Mouse (Mus musculus) gastrocnemius, adult 8-10 months (tissue): Measurements from ENCODE around the gene Olfr101. TPM values are rescaled to one million over a fixed set of nuclear protein-coding genes. Genes with fewer than 3 reads are reported as not detected.

ENCODE experiments used
- DNase-seq, 2 experiments: peaks; one replicate each; pipeline ENCODE4 v3.0.0; 2022; ENCODE audit warnings: low spot score in 2 of 2
- total RNA-seq, 4 experiments: library from RNA; stranded (reverse); gene quantifications; 2 replicates each; pipeline ENCODE4 v1.2.4; 2022

The Olfr101 gene
- total RNA-seq: not detected

GRCm38 (mm10) chr17:37304213-37304612, at the start of gene Olfr101:
Olfr101 (minus strand) TSS chr17:37304313.
- no peak for DNase-seq

DNA sequence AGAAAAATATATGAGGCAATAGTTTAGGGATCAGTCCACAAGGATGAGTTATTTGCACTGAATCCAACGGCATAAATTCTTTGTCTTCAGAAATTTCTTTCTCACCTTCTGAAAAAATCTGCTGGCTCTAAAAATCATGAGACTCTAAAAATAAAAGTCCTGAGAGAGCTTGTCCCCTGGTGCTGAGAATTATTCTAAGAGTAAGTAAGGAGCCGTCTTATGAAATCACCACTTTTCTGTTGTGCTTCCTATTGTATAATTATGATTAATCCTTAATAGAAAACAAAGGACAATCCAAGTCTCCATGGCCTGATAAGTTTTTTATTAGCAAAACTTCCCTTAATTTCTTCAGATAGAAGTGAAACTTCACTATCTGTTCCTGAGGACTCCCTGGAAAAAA, 35.5 kb upstream of the Olfr101 start, which contains the start of gene Olfr103:
Olfr103 (minus strand) TSS at position 101 of the 400 bp plus-strand sequence.
- DNase-seq: no peak

GRCm38 (mm10) chr17:37316954-37317353, 12.8 kb upstream of the Olfr101 start, which contains the start of gene Olfr102:
Olfr102 (minus strand) TSS chr17:37317054.
- no peak for DNase-seq

DNA sequence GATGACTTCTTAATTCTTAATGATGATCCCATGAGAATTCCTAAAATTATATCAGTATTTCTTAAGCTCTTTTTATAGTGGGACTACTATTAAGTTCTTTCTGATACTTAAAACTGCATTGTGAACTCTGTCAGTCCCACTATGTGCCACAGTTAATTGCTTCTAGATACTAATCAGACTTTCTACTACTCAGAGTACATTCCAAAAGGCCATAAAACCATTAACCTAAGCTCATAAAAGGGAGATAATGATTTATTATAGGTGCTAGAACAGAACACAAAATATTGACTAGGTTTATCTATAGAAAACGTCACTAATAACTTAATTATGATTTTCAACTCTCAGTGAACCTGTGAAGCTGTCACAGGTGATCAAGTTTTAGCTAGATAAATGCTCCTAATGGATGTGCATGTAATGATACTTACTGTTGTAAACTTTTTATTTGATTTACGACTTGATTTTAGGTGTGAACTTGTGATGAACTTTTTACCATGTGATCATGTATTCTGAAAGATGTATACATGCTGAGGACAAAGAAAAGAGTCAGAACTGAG, 6.1 kb upstream of the Olfr101 start:
- DNase-seq: no peak

DNA sequence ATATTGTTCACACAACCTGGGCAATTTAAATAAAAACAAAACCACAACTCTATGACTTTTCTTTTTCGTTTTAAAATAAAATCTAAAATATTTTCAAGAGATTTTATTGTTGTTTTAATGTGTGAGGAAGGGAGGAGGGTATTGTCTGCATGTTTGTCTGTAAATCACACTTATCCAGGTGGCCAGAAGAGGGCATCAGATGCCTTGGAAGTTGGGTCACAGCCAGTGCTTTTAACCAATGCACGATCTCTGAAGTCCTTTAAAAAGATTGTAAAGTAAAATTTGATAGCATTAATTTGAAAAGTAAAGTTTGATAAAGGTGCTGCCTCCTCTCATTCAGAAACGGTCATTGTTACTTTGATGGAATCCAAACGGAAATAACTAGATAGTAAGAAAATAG, 4.4 kb upstream of the Olfr101 start:
- DNase-seq: no peak

DNA sequence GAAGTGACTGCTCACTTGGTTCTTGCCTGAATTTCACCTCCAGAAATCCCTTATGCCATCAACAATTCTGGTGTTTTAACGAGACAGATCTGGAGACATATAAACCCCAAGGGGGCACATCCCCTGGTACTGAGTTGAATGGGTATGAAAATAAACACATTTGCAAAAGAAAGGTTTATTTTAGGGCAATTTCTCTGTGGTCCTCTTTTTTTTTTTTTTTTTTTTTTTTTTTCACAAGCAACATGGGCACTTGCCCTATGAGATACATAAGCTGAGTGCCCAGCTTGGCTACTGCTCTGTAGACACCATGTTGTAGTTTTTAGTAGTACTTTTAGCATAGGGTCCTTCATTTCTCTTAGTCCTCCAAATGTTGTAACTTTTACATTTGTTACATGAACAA, 20.8 kb downstream of the Olfr101 start, which contains the start of gene Olfr99:
Olfr99 (minus strand) TSS at position 101 of the 400 bp plus-strand sequence.
- DNase-seq: no peak

- peak in 1 of 2 experiments; percentile 14 for DNase-seq
Observed at GRCm38 (mm10) chr17:37280331-37280730, 23.8 kb downstream of the Olfr101 start.

DNA sequence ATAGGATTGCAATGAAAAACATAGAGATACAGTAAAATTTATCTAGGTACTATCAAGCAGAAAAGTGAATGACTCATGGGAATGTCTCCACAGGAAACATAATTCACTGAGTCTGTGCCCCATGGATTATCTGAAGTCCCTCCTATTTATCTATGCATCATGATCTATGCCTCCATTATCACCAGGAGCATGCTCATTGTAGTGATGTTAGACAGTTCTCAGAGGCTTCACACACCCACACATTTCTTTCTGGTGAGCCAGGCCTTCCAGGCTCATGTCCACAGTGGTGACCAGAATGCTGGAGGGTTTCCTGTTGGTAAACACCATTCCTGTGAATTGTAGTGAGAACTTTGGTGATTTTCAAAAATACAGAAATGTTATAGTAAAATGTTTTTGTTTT, 27.5 kb downstream of the Olfr101 start:
- DNase-seq: no peak

- no peak for DNase-seq
Observed at GRCm38 (mm10) chr17:37275626-37276248, 28.4 kb downstream of the Olfr101 start.

DNA sequence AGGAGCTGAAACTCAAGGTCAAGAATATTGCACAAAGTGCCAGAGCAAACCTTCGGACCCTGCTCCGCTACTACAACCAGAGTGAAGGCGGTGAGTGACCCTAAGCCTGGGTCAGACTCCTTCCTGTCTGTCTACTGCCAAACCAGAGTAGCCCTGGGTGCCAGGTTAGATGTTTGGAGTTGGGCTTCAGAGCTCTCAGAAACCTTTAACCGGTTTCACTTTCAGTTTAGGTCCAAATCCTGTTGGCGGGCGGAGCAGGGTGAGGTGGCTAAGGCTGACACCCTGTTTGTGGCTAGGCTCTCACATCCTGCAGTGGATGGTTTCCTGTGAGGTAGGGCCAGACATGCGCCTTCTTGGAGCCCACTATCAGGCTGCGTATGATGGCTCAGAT, 33.4 kb downstream of the Olfr101 start:
- DNase-seq: peak; percentile 18 to 50

- DNase-seq: peak; percentile 79 to 88
Observed at GRCm38 (mm10) chr17:37270058-37270701, 33.9 kb downstream of the Olfr101 start, which contains the start of gene H2-M3. H2-M3 (plus strand) TSS chr17:37270220.

GRCm38 (mm10) chr17:37263626-37264025, 40.5 kb downstream of the Olfr101 start, which contains the start of gene Olfr98:
Olfr98 (minus strand) TSS chr17:37263749.
- DNase-seq: no peak

GRCm38 (mm10) chr17:37250544-37250943, 53.6 kb downstream of the Olfr101 start:
- no peak for DNase-seq

DNA sequence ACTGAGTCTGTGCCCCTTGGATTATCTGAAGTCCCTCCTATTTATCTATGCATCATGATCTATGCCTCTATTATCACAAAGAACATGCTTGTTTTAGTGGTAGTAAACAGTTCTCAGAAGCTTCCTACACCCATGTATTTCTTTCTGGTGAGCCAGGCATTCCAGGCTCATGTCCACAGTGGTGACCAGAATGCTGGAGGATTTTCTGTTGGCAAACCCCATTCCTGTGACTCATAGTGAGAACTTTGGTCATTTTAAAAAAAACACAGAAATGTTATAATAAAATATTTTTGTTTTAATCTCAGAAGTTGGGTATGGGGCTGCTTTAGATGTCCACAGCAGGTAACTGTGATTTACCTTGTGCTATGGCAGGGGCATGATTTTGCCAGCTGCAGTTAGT, 54.7 kb downstream of the Olfr101 start:
- no peak for DNase-seq

Other genes with a start within 250 kb of the Olfr101 start
- gene Olfr90, start 215.8 kb downstream of the Olfr101 start, total RNA-seq: not detected
- gene Olfr91, start 206.0 kb downstream of the Olfr101 start, total RNA-seq: not detected
- gene Olfr92, start 184.2 kb downstream of the Olfr101 start, total RNA-seq: not detected
- gene Olfr93, start 142.8 kb downstream of the Olfr101 start, total RNA-seq: not detected
- not detected for gene Ubd, start 110.4 kb downstream of the Olfr101 start, total RNA-seq
- not detected for gene Olfr94, start 103.3 kb downstream of the Olfr101 start, total RNA-seq
- gene Olfr95, start 91.2 kb downstream of the Olfr101 start, total RNA-seq: not detected
- gene Olfr96, start 84.2 kb downstream of the Olfr101 start, total RNA-seq: not detected
- gene Olfr97, start 67.0 kb downstream of the Olfr101 start, total RNA-seq: not detected
- gene Olfr98, start 40.6 kb downstream of the Olfr101 start, total RNA-seq: not detected
- gene H2-M3, start 34.1 kb downstream of the Olfr101 start, total RNA-seq: 1 to 10 TPM in 2 of 4 experiments, under 1 TPM in 2; 0.36 to 1.6 (median 0.90) TPM
- gene Olfr99, start 20.9 kb downstream of the Olfr101 start, total RNA-seq: not detected
- gene Olfr102, start 12.7 kb upstream of the Olfr101 start, total RNA-seq: not detected
- gene Olfr103, start 35.4 kb upstream of the Olfr101 start, total RNA-seq: not detected
- not detected for gene Olfr104-ps, start 55.3 kb upstream of the Olfr101 start, total RNA-seq
- gene Olfr105-ps, start 74.7 kb upstream of the Olfr101 start, total RNA-seq: not detected
- gene Olfr106-ps, start 86.1 kb upstream of the Olfr101 start, total RNA-seq: not detected
- gene Olfr107, start 94.9 kb upstream of the Olfr101 start, total RNA-seq: not detected
- not detected for gene Olfr108, start 141.2 kb upstream of the Olfr101 start, total RNA-seq
- gene Olfr109, start 154.6 kb upstream of the Olfr101 start, total RNA-seq: not detected
- not detected for gene H2-M2, start 179.2 kb upstream of the Olfr101 start, total RNA-seq
- not detected for gene Olfr110, start 188.2 kb upstream of the Olfr101 start, total RNA-seq
- gene Olfr111, start 203.7 kb upstream of the Olfr101 start, total RNA-seq: not detected